Mouse (Mus musculus): ENCODE measurements at regions not wholly inside any gene's neighbourhood (a gene's known extent, or its start where the extent isn't known, plus 50 kb on each side); places are given as distances from the start of the nearest gene placed in this dataset.
A peak's percentile ranks its signal among the peaks of the same experiment; 100 is the strongest.

- intact Hi-C loops (cut with DNase I): no loop called here
- DNase-seq (ENCODE audit: extremely low spot score in 1 of 2, low spot score in 2 of 2): no peak
Observed at GRCm38 (mm10) chr1:82110071-82110635, 122.8 kb upstream of the Gm9747 start.

DNA sequence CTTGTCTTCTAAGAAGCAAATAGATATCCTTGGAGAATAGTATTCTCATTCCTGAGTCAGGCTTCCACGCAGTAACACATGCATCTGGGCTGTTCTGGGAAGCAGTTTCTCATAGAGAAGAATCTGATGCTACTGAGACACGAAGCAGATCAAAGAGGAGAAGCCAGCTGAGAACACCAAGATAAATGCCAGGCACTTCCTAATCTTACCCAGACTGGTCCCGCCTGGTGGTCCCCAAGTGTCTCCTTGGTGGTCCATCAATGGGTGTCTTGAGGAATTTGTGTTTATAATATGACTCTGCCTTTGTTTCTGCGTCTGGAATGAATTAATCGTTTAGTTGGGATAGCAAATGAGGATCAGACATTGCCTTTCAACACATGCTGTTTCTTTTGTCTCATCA lies 120.5 kb upstream of the Gm9747 start:
- intact Hi-C loops (cut with DNase I): no loop called here
- DNase-seq (ENCODE audit: extremely low spot score in 1 of 2, low spot score in 2 of 2): no peak

- no peak for DNase-seq (ENCODE audit: extremely low spot score in 1 of 2, low spot score in 2 of 2)
- intact Hi-C loops (cut with DNase I): no loop called here
Observed at GRCm38 (mm10) chr1:82124503-82124902, 108.4 kb upstream of the Gm9747 start.

DNA sequence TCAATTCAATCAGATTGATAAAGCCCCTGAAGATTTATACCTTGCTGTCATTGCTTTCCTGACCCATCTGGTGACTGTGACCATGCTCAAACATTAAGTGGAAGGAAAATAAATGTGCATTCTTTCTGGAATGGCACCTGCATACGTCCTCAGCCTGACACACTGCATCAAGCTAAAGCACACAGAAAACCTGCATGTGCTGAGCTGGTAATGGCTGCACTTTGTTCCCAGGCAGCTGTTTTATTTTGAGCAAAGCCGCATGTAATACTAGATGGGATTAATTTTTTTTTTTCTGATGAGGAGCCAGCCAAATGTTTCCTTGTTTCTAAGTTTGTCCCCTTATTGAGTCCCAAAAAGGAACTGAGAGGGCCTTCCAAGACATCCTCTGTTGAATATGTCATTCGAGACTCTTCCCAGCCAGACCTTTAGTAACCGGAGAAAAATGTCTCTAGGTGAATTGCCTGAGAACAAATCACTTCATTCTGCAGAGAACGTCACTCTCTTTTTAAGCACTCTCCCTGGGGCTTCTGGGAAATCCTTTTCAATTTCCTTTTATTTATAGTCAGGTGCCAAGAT lies 103.1 kb upstream of the Gm9747 start:
- no peak for DNase-seq (ENCODE audit: extremely low spot score in 1 of 2, low spot score in 2 of 2)
- intact Hi-C loops (cut with DNase I): no loop called here

DNA sequence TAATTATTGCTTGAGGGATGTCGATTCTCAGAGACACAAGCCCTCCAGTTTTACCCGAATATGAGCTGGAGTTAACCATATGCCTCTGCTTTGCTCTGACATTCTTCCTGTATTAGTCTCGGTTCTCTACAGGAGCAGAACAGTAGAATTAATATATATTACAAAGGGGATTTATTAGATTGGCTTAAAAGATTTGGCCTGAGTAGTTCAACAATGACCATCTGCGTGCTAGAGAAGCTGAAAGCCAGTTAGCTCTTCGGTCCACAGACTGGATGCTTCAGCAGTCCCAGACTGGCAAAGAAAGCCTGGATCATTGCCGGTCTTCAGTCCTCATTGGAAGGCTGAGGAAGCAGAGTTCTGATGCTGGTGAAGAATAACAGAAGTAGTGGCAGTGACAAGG lies 100.4 kb upstream of the Gm9747 start:
- no peak for DNase-seq (ENCODE audit: extremely low spot score in 1 of 2, low spot score in 2 of 2)
- intact Hi-C loops (cut with DNase I): no loop called here

DNA sequence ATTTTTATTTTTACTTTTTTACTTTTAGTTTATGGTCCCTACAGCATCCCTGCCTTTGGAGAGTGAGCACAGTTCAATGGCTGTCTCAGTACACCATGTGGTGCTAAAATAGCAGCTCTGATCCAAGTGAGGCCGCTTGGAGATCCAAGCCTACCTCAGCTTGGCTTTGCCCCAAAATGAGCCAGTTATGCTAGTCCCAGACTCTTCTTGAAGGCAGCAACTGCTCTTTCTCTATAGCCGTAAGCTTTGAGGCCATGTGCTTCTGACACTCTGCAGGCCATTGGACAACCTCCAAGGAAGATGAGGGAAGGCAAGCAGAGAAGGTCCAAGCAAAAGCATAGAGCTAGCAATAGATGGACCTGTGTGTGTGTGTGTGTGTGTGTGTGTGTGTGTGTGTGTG lies 98.0 kb upstream of the Gm9747 start:
- intact Hi-C loops (cut with DNase I): no loop called here
- DNase-seq (ENCODE audit: extremely low spot score in 1 of 2, low spot score in 2 of 2): no peak

DNA sequence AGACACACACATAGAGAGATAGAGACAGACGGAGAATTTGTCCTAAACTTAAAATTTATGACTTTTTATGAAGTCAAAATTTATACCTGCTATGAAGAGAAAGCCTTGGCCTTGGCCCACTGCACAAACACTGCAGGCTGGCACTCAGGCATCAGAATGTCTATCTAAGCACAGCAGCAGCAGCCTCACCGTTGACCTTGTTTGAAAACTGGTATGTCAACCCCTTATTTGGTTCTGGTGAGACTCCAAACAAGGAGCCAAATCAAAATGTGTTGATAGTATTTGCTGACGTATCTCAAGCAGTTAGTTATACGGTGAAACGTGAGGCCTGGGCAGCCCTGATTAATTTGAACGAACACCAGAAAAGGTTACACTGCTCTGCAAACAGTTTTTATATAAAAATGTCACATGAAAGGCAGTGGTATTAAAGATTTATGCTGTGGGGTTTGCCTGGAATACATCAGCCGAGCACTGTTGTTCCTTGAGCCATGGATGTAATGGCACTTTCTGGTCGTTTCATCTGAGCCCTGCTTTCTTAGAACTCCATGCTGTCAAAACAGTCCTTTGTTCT lies 97.1 kb upstream of the Gm9747 start:
- no peak for DNase-seq (ENCODE audit: extremely low spot score in 1 of 2, low spot score in 2 of 2)
- intact Hi-C loops (cut with DNase I): no loop called here

DNA sequence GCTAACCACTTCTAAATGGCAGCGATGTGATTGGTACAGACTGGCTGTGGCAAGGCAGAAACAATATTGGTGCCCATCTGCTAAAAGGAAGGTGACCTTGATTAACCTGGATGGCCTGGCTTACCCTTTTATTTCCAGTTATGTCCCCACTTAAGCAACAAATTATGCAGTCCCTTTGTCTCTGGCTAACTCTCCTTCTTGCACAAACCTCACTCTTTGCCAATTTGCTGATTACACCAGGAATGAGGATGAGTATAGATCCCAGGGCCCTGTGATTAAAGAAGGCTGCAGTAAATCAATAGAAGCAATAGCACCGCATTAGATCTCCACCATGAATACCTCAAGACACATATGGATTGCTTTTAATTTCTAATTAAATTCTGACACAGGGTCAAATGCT lies 87.7 kb upstream of the Gm9747 start:
- no peak for DNase-seq (ENCODE audit: extremely low spot score in 1 of 2, low spot score in 2 of 2)
- intact Hi-C loops (cut with DNase I): no loop called here

DNA sequence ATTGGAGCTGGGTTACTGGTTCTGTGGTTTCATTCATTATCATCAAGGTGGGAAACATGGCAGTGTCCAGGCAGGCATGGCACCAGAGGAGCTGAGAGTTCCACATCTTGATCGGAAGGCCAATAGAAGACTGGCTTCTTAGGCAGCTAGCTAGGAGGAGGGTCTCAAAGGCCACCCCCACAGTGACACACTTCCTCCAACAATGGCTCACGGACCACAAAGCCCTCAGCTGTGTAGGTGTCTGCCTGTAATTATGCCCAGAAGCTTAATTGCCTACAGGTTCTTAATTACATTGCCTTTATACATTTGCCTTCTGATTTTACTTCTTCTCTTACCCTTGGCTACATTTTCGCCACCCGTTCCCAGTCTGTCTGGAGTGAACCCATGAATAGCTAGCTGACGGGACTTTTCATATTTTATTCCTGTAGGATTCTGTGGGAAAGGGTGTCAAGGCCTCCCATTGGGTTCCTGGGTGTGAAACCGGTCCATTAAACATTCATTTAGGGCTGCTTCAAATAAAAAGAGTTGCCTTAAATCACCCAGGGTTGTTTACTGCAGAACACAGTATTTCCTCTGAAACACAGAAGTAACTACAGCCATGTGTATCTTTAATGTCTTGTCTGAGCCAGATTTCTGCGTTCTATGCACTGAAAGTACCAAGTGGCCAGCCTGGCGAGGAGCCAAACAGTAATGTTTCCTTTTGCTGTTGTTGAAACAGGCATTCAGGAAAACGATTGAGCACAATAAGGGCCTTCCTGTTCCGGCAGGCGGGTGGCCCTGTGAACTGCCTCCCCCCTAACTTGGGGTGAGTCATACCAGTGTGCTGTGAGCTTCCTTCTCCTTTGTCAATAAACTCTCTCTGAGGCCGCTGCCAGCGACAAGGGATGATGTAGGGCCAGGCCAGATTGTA lies 82.4 kb upstream of the Gm9747 start:
- DNase-seq (ENCODE audit: extremely low spot score in 1 of 2, low spot score in 2 of 2): peak; percentile 23 to 84
- intact Hi-C loops (cut with DNase I): no loop called here

DNA sequence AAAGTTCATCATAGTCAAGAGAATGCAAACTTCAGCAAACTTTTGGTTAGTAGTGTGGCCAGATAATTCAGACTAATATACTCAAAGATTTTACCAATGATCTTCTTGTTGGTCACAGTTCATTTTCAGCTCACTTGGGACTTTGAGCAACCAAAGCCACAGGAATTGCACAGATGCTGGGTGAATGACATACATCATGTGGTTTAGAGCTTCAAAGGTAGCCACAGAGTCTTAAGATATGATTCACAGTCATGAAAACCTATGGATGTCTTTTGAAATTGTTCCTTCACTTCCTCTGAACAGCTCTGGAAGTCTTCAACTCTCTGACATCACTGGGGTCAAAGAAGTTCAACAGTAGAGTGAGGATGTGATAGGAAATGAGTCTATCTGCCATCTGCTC lies 77.0 kb upstream of the Gm9747 start:
- DNase-seq (ENCODE audit: extremely low spot score in 1 of 2, low spot score in 2 of 2): no peak
- intact Hi-C loops (cut with DNase I): no loop called here

GRCm38 (mm10) chr1:82157013-82157412 lies 75.9 kb upstream of the Gm9747 start:
- DNase-seq (ENCODE audit: extremely low spot score in 1 of 2, low spot score in 2 of 2): peak in 1 of 2 experiments; percentile 38
- intact Hi-C loops (cut with DNase I): no loop called here

DNA sequence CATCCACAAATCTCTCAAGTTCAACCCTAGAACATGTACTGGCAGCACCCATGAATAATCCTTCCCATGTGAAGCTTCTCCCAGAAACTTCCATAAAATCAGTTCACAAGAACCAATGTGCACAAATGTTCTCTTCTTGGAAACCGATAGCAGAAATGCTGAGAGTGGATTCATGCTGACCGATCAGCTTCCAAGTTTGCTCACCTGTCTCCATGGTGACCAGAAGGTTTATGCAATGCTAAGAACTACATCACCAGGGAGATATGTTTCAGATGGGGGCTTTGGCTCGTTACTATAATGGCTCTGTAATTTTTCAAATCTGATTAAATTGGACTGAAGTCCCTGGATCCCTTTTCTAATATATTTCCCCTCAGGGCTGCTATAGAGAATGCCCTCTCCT lies 74.4 kb upstream of the Gm9747 start:
- peak in 1 of 2 experiments; percentile 27 for DNase-seq (ENCODE audit: extremely low spot score in 1 of 2, low spot score in 2 of 2)

GRCm38 (mm10) chr1:82159201-82159600 lies 73.7 kb upstream of the Gm9747 start:
- no peak for DNase-seq (ENCODE audit: extremely low spot score in 1 of 2, low spot score in 2 of 2)
- intact Hi-C loops (cut with DNase I): no loop called here

More for the DNA sequence above, 74.4 kb upstream of the Gm9747 start:
- intact Hi-C loops (cut with DNase I): no loop called here

- intact Hi-C loops (cut with DNase I): no loop called here
- no peak for DNase-seq (ENCODE audit: extremely low spot score in 1 of 2, low spot score in 2 of 2)
Observed at GRCm38 (mm10) chr1:82162926-82163325, 70.0 kb upstream of the Gm9747 start.

GRCm38 (mm10) chr1:82168158-82168557 lies 64.8 kb upstream of the Gm9747 start:
- intact Hi-C loops (cut with DNase I): no loop called here
- DNase-seq (ENCODE audit: extremely low spot score in 1 of 2, low spot score in 2 of 2): no peak

DNA sequence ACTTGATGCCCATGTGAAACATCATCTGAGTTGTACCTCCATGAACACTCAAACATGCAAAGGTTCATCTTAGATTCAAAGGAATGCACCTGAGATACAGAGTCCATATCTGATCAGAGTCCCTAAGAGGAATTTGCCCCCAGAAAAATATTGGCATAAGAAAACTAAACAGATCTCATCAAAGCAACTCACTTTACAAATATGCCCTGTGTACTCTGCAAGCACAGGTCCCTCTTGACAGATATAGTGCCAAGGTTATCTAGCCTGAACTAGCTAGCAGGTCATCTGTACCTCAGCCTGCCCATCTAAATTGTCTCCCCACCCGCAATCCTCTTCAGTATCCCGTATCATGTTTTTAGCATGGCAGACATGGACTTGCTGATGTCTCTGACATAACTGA lies 64.0 kb upstream of the Gm9747 start:
- no peak for DNase-seq (ENCODE audit: extremely low spot score in 1 of 2, low spot score in 2 of 2)
- intact Hi-C loops (cut with DNase I): no loop called here

- intact Hi-C loops (cut with DNase I): no loop called here
- DNase-seq (ENCODE audit: extremely low spot score in 1 of 2, low spot score in 2 of 2): no peak
Observed at GRCm38 (mm10) chr1:82180427-82180826, 52.5 kb upstream of the Gm9747 start.
